Mouse (Mus musculus) spleen, adult 2 months (tissue): ENCODE results near the gene Vstm4. TPM values are rescaled to one million over a fixed set of nuclear protein-coding genes. Genes with fewer than 3 reads are reported as not detected.

Experiments used
- DNase-seq, 2 experiments: peaks; one replicate each; pipeline versions ENCODE4 v3.0.0 to v3.0.0-alpha.2; 2012 to 2021; ENCODE audit warnings: low spot score in 2 of 2, low read depth in 1 of 2
- H3K27ac ChIP-seq: fragments of 200-500 bp; 2 replicates; pipeline ENCODE4 v1.5.1; 2012; ENCODE audit warnings: low read length, inconsistent platforms; ENCODE audit not compliant: insufficient read depth
- H3K27me3 ChIP-seq: fragments of 200-500 bp; 2 replicates; pipeline ENCODE4 v1.6.1; 2012; ENCODE audit warnings: mild to moderate bottlenecking, moderate library complexity, low read length, inconsistent platforms; ENCODE audit not compliant: control insufficient read depth, insufficient read depth
- H3K36me3 ChIP-seq: fragments of 200-500 bp; 2 replicates; pipeline ENCODE4 v1.6.1; 2012; ENCODE audit warnings: mild to moderate bottlenecking, low read length, inconsistent platforms; ENCODE audit not compliant: control insufficient read depth, insufficient read depth
- H3K4me1 ChIP-seq: fragments of 200-500 bp; 2 replicates; pipeline ENCODE4 v1.6.1; 2011; ENCODE audit warnings: inconsistent platforms; ENCODE audit not compliant: control insufficient read depth, insufficient read depth, insufficient read length
- H3K4me3 ChIP-seq: fragments of 200-500 bp; 2 replicates; pipeline ENCODE4 v1.5.1; 2011; ENCODE audit warnings: mild to moderate bottlenecking, inconsistent platforms; ENCODE audit not compliant: insufficient read depth, insufficient read length; ENCODE audit errors: extremely low read depth
- CTCF ChIP-seq: fragments of 200-500 bp; IDR thresholded peaks from 2 replicates; pipeline ENCODE4 v1.5.1; 2011; ENCODE audit warnings: mild to moderate bottlenecking, inconsistent platforms; ENCODE audit not compliant: insufficient read depth, insufficient read length, insufficient replicate concordance; ENCODE audit errors: extremely low read depth
- POLR2A ChIP-seq: fragments of 200-500 bp; IDR thresholded peaks from 2 replicates; pipeline ENCODE4 v1.6.1; 2011; ENCODE audit warnings: low read depth, low read length, inconsistent platforms
- WGBS: fragments of 180-500 bp; shearing (Covaris S2); methylation state at CpG from one replicate; pipeline ENCODE4 v1.1.7; 2018; 5-methylcytosine and 5-hydroxymethylcytosine counted together
- polyA plus RNA-seq: library from polyadenylated mRNA; depleted of rRNA; stranded (reverse); fragments of >200 nt; gene quantifications from 2 replicates; pipeline ENCODE4 v1.2.3, GENCODE M21; 2012

Vstm4 gene
- polyA plus RNA-seq, 1 experiment: 4.3 TPM

GRCm38 (mm10) chr14:32909112-32909511 lies 52.6 kb downstream of the Vstm4 start:
- Histone ChIP-seq H3K36me3 (no peaks in the 10 kb centered on the region), H3K27ac (no peak overlapping the region), H3K27me3 (no peaks in the 10 kb centered on the region), H3K4me3 (no peak overlapping the region), H3K4me1 (no peaks in the 10 kb centered on the region)
- DNase-seq: no peak
- 83% methylated on average over 6 of the region's 6 CpGs for WGBS
- TF ChIP-seq POLR2A (no peak), CTCF (no peak)

DNA sequence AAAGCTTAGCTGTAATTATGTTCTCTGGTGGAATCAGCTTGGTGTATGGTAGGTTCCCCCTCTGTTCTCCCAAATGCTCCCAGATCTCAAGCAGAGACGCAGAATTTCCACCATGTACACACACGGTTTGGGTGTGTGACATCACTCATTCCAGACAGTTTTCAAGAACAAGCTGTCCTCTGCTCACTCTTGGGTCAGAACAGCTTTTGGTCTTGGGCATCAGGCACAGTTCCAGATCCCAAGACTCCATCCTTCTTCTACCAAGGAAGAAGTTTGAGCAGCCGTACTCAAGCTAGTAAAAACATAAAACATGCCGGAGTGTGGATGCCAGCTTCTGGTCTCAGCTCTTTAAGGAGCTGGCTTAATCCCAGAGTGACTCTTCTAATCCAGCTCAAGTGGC lies 54.6 kb downstream of the Vstm4 start:
- no peaks in the 10 kb centered on the region for H3K36me3 ChIP-seq
- H3K4me3 ChIP-seq: no peak overlapping the region
- TF ChIP-seq CTCF (no peak), POLR2A (no peak)
- whole genome bisulfite sequencing: 87% methylated on average over 4 of the region's 4 CpGs
- no peaks in the 10 kb centered on the region for H3K4me1 ChIP-seq
- H3K27ac ChIP-seq: no peak overlapping the region
- DNase-seq: no peak
- no peaks in the 10 kb centered on the region for H3K27me3 ChIP-seq

GRCm38 (mm10) chr14:32915360-32915759 lies 58.8 kb downstream of the Vstm4 start:
- WGBS: 72% methylated on average over 2 of the region's 2 CpGs
- Histone ChIP-seq H3K27ac (no peak overlapping the region), H3K27me3 (no peaks in the 10 kb centered on the region), H3K4me3 (no peak overlapping the region), H3K4me1 (no peaks in the 10 kb centered on the region), H3K36me3 (no peaks in the 10 kb centered on the region)
- no peak for DNase-seq
- TF ChIP-seq POLR2A (no peak), CTCF (no peak)

DNA sequence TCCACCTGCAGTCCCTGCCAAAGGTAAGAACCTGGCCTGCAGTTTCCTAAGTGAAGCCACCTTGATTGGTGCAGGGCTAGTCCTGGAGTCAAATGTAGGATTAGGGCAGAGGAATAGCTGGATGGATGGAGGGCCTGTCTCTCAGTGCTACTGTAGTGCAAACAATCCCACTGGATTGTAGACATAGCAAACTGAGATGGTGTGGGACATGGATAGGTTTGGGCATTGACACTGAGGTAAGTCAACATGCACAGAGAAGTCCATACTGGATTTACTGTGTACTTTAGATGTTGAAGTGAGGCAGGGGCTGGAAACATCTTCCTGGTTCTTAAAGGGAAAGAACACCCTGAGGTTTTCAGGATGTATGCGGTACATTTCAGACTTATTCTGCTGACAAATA lies 61.4 kb downstream of the Vstm4 start:
- 90% methylated on average over 1 of the region's 1 CpGs for WGBS
- no peaks in the 10 kb centered on the region for H3K4me1 ChIP-seq
- no peak overlapping the region for H3K4me3 ChIP-seq
- H3K36me3 ChIP-seq: no peaks in the 10 kb centered on the region
- no peak overlapping the region for H3K27ac ChIP-seq
- no peak for TF ChIP-seq CTCF
- no peak for TF ChIP-seq POLR2A
- no peaks in the 10 kb centered on the region for H3K27me3 ChIP-seq
- DNase-seq: no peak

GRCm38 (mm10) chr14:32923871-32924270 lies 67.3 kb downstream of the Vstm4 start:
- TF ChIP-seq CTCF: no peak
- no peak for TF ChIP-seq POLR2A
- no peaks in the 10 kb centered on the region for H3K4me1 ChIP-seq

GRCm38 (mm10) chr14:32931709-32932108 lies 75.2 kb downstream of the Vstm4 start:
- H3K4me1 ChIP-seq: no peaks in the 10 kb centered on the region; the same call in 1 of the 2 replicates

More at GRCm38 (mm10) chr14:32923871-32924270, 67.3 kb downstream of the Vstm4 start:
- Histone ChIP-seq H3K36me3 (no peaks in the 10 kb centered on the region), H3K27ac (no peak overlapping the region), H3K4me3 (no peak overlapping the region), H3K27me3 (no peaks in the 10 kb centered on the region)
- DNase-seq: no peak
- 83% methylated on average over 9 of the region's 9 CpGs for WGBS

DNA sequence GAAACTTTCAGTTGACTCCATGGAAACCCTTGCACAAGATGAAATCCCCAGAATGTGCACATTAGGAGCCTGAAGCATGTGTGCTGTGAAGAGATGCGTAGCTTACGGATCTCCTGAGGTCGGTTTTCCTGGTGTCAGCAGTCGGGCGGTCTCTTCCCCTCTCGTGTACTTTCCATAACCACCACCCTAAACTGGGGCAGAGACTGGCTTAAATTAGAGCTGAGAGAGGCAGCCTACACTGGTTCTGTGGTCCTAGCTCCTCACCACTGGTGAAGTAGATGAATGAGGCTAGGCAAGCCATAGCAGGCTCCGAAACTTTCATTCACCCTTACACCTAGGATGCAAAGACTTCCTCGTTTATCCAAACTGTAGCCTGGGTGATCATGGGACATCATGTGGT lies 75.7 kb downstream of the Vstm4 start:
- no peak for DNase-seq
- TF ChIP-seq CTCF (no peak), POLR2A (no peak)
- Histone ChIP-seq H3K27me3 (no peaks in the 10 kb centered on the region), H3K4me3 (no peak overlapping the region), H3K27ac (no peak overlapping the region), H3K36me3 (no peaks in the 10 kb centered on the region), H3K4me1 (no peaks in the 10 kb centered on the region; the same call in 1 of the 2 replicates)
- 62% methylated on average over 8 of the region's 8 CpGs for WGBS

More at GRCm38 (mm10) chr14:32931709-32932108, 75.2 kb downstream of the Vstm4 start:
- no peak for TF ChIP-seq CTCF
- no peak for TF ChIP-seq POLR2A
- 12% methylated on average over 10 of the region's 10 CpGs for WGBS
- Histone ChIP-seq H3K27ac (no peak overlapping the region), H3K36me3 (no peaks in the 10 kb centered on the region), H3K4me3 (no peak overlapping the region), H3K27me3 (no peaks in the 10 kb centered on the region)
- no peak for DNase-seq
